Mouse (Mus musculus): Measurements from ENCODE around the gene Cuta. TPM values are rescaled to one million over a fixed set of nuclear protein-coding genes. Genes with fewer than 3 reads are reported as not detected.

Cuta gene
- polyA plus RNA-seq, 1 experiment from 2014 or later: 199 TPM

GRCm38 (mm10) chr17:26939973-26940300 lies 568 bp upstream of the Cuta start:
- peak overlapping the region; percentile 75 for H3K4me3 ChIP-seq (ENCODE audit: low read length)
- peak overlapping the region; percentile 81 for H3K27ac ChIP-seq (ENCODE audit: low read length)
- 7% methylated on average over 3 of the region's 3 CpGs for WGBS
- no peak for ATAC-seq (ENCODE audit: low read depth)
- H3K36me3 ChIP-seq (ENCODE audit: control insufficient read depth, insufficient read depth, low read length): peaks cover 3% of the 10 kb centered on the region
- peaks cover 21% of the 10 kb centered on the region for H3K4me1 ChIP-seq (replicated peaks; ENCODE audit: control insufficient read depth, insufficient read depth, low read length)
- no peaks in the 10 kb centered on the region for H3K27me3 ChIP-seq (ENCODE audit: control insufficient read depth, insufficient read depth, low read depth, low read length)
- no peaks in the 10 kb centered on the region for H3K9me3 ChIP-seq (ENCODE audit: control insufficient read depth, low read length)
- H3K4me2 ChIP-seq (ENCODE audit: low read depth, low read length): peak overlapping the region; percentile 62
- H3K9ac ChIP-seq (ENCODE audit: low read length): peak overlapping the region; percentile 65

GRCm38 (mm10) chr17:26938731-26939130 lies 638 bp downstream of the Cuta start:
- Histone ChIP-seq H3K27ac (ENCODE audit: low read length) (peak overlapping the region; percentile 92), H3K4me3 (ENCODE audit: low read length) (peak overlapping the region; percentile 75), H3K9ac (ENCODE audit: low read length) (peak overlapping the region; percentile 79), H3K27me3 (ENCODE audit: control insufficient read depth, insufficient read depth, low read depth, low read length) (no peaks in the 10 kb centered on the region), H3K36me3 (ENCODE audit: control insufficient read depth, insufficient read depth, low read length) (peaks cover 3% of the 10 kb centered on the region), H3K4me1 (replicated peaks; ENCODE audit: control insufficient read depth, insufficient read depth, low read length) (peaks cover 25% of the 10 kb centered on the region), H3K4me2 (ENCODE audit: low read depth, low read length) (peak overlapping the region; percentile 74), H3K9me3 (ENCODE audit: control insufficient read depth, low read length) (no peaks in the 10 kb centered on the region)
- WGBS: 0% methylated on average over 22 of the region's 22 CpGs
- no peak for ATAC-seq (ENCODE audit: low read depth)

DNA sequence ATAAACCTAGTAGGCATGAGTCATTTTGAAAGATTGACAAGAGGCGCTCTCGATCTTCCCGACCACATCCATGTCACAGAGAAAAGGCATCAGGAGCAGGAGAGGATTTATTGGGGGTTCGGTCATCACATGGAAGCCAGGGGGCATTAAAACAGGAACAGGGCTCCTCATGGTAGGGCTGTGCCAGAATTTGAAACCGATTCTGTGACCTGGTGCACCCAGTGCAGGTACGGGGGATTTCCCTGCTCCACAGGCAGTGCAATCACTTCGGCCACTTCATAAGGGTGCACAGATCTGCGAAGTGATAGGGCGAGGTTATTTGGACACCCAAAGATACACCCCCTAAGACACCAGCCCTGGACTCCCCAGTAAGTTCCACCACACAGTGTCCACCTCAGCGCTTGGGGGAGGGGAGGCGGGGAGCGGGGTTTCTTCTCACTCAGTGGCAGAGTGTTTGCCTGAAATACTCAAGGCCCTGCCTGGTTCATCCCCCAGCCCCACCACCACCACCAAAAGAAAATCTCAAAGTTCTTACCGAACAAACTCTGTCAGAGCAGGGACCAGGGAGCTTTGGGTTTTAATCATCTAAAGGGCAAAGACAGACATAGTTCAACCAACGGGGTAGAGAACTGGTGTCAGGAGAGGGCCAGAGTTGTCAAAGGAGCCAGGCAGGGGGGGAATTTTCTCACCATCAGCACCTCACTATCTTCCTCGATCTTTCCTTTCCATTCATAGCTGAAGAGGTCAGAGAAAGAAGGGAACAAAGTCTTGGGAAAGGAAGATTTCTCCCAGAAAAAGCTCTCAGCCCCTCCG lies 1.3 kb downstream of the Cuta start:
- Histone ChIP-seq H3K4me2 (ENCODE audit: low read depth, low read length) (peak overlapping the region; percentile 74), H3K9ac (ENCODE audit: low read length) (peak overlapping the region; percentile 79), H3K27ac (ENCODE audit: low read length) (no peak overlapping the region), H3K4me1 (replicated peaks; ENCODE audit: control insufficient read depth, insufficient read depth, low read length) (peaks cover 29% of the 10 kb centered on the region), H3K9me3 (ENCODE audit: control insufficient read depth, low read length) (no peaks in the 10 kb centered on the region), H3K27me3 (ENCODE audit: control insufficient read depth, insufficient read depth, low read depth, low read length) (no peaks in the 10 kb centered on the region), H3K4me3 (ENCODE audit: low read length) (peak overlapping the region; percentile 75), H3K36me3 (ENCODE audit: control insufficient read depth, insufficient read depth, low read length) (peaks cover 3% of the 10 kb centered on the region)
- 33% methylated on average over 16 of the region's 16 CpGs for WGBS
- no peak for ATAC-seq (ENCODE audit: low read depth)

DNA sequence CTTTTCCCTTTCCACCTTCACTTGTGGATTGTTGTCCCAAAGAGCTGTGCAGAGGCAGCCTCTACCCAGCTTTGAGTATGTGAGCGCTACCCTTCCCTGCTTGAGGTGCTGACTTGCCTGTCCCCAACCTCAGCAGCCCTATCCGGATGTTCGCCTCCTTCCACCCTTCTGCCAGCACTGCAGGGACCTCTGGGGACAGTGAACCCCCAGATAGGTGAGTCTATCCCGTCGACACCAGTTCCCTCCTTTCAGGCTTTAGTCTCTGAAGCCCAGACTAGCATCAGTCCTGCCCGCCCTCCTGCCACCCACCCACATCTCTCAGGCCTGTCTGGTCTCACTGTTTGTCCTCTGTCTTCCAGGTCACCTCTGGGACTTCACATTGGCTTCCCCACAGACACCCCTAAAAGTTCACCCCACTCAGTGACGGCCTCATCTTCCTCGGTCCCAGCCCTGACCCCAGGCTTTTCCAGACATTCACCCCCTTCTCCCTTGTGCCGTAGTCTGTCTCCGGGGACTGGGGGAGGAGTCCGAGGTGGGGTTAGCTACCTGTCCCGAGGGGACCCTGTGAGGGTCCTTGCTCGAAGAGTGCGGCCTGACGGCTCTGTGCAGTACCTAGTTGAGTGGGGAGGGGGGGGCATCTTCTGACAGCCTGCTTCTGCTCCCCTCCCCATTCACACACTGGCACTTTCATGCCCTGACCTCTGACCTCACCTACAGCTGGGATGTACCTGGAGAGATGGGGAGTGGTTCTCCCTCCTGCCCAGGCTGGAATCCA lies 2.3 kb downstream of the Cuta start:
- no peak overlapping the region for H3K4me2 ChIP-seq (ENCODE audit: low read depth, low read length)
- no peak overlapping the region for H3K9ac ChIP-seq (ENCODE audit: low read length)
- no peak for ATAC-seq (ENCODE audit: low read depth)
- H3K9me3 ChIP-seq (ENCODE audit: control insufficient read depth, low read length): no peaks in the 10 kb centered on the region
- H3K4me1 ChIP-seq (replicated peaks; ENCODE audit: control insufficient read depth, insufficient read depth, low read length): peaks cover 27% of the 10 kb centered on the region
- H3K36me3 ChIP-seq (ENCODE audit: control insufficient read depth, insufficient read depth, low read length): peaks cover 3% of the 10 kb centered on the region
- no peaks in the 10 kb centered on the region for H3K27me3 ChIP-seq (ENCODE audit: control insufficient read depth, insufficient read depth, low read depth, low read length)
- 79% methylated on average over 15 of the region's 15 CpGs for WGBS
- no peak overlapping the region for H3K4me3 ChIP-seq (ENCODE audit: low read length)
- H3K27ac ChIP-seq (ENCODE audit: low read length): no peak overlapping the region

DNA sequence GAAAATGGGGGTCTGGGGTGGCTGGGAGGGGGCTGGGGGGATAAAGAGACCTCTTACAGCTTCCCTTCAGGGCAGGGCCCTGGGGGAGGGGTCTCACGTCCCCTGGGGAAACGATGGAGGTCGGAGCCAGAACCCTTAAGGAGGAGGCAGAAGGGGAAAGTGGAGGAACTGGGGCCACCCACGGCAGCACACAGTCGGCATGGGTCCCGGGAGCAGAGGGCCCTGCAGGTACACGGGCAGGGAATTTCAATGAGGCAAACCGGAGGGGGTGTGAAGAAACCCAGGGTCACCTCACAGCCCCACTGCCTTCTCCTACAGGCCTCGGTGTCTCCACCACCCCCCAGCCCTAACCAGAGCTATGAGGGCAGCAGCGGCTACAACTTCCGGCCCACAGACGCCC lies 2.9 kb downstream of the Cuta start:
- Histone ChIP-seq H3K27ac (ENCODE audit: low read length) (no peak overlapping the region), H3K9ac (ENCODE audit: low read length) (no peak overlapping the region), H3K4me3 (ENCODE audit: low read length) (no peak overlapping the region), H3K27me3 (ENCODE audit: control insufficient read depth, insufficient read depth, low read depth, low read length) (no peaks in the 10 kb centered on the region), H3K36me3 (ENCODE audit: control insufficient read depth, insufficient read depth, low read length) (peaks cover 3% of the 10 kb centered on the region), H3K4me2 (ENCODE audit: low read depth, low read length) (no peak overlapping the region), H3K9me3 (ENCODE audit: control insufficient read depth, low read length) (no peaks in the 10 kb centered on the region), H3K4me1 (replicated peaks; ENCODE audit: control insufficient read depth, insufficient read depth, low read length) (peaks cover 27% of the 10 kb centered on the region)
- WGBS: 74% methylated on average over 12 of the region's 12 CpGs
- no peak for ATAC-seq (ENCODE audit: low read depth)

DNA sequence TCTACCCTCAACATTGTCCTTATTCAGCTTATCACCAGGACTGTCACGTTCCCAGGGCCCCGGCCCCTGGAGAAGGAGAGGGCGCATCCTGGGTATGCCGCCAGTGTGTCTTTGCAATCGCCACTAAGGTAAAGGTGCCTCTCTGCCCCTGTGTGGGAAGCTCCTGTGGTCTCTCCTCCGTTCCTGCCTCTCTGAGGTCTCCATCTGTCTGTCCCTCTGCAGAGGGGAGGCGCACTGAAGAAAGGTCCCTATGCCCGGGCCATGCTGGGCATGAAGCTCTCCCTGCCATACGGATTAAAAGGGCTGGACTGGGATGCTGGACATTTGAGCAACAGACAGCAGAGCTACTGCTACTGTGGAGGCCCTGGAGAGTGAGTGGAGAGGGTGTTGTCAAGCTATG lies 4.3 kb downstream of the Cuta start:
- no peak overlapping the region for H3K9ac ChIP-seq (ENCODE audit: low read length)
- no peak overlapping the region for H3K4me2 ChIP-seq (ENCODE audit: low read depth, low read length)
- WGBS: 89% methylated on average over 9 of the region's 9 CpGs
- H3K27ac ChIP-seq (ENCODE audit: low read length): no peak overlapping the region
- no peaks in the 10 kb centered on the region for H3K27me3 ChIP-seq (ENCODE audit: control insufficient read depth, insufficient read depth, low read depth, low read length)
- peaks cover 23% of the 10 kb centered on the region for H3K4me1 ChIP-seq (replicated peaks; ENCODE audit: control insufficient read depth, insufficient read depth, low read length)
- no peak overlapping the region for H3K4me3 ChIP-seq (ENCODE audit: low read length)
- ATAC-seq (ENCODE audit: low read depth): no peak
- H3K9me3 ChIP-seq (ENCODE audit: control insufficient read depth, low read length): no peaks in the 10 kb centered on the region
- H3K36me3 ChIP-seq (ENCODE audit: control insufficient read depth, insufficient read depth, low read length): peaks cover 3% of the 10 kb centered on the region

DNA sequence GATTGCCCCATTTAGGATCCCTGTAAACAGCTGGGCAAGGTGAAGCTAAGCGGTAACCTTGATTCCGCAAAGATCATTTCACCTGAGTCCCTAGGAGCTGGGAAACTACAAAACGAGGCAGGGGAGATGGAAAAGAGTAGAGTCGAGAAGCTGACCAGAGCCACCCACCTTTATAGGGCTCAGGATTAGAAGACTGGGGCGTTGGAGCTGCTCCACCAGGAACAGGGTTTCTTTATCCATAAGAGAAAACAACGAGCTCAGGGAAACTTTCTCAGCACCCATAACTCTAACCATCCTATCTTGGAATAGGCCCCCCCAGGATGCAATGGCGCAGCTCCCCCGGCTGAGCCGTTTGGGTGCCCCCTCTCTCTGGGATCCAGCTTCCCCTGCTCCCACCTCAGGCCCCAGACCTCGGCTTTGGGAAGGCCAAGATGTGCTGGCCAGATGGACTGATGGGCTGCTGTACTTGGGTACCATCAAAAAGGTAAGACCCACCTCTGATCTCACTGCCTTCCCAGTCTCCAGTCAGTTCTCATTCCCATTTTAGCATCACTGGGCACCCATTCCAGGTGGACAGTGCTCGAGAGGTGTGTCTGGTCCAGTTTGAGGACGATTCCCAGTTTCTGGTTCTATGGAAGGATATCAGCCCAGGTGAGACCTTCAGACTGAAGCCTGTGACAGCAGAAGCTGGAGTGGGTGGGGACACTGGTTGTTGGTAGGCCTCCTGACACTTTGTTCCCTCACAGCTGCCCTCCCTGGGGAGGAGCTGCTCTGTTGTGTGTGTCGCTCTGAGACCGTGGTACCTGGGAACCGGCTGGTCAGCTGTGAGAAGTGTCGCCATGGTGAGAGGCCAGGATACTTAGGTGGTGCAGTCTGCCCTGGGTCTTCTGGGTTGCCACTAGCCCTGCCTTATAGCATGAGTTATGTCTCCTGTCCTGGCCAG lies 5.2 kb downstream of the Cuta start:
- H3K9ac ChIP-seq (ENCODE audit: low read length): peak overlapping the region; percentile 78
- H3K9me3 ChIP-seq (ENCODE audit: control insufficient read depth, low read length): no peaks in the 10 kb centered on the region
- ATAC-seq (ENCODE audit: low read depth): no peak
- peaks cover 22% of the 10 kb centered on the region for H3K4me1 ChIP-seq (replicated peaks; ENCODE audit: control insufficient read depth, insufficient read depth, low read length)
- peak overlapping the region; percentile 89 for H3K4me2 ChIP-seq (ENCODE audit: low read depth, low read length)
- peaks cover 10% of the 10 kb centered on the region for H3K36me3 ChIP-seq (ENCODE audit: control insufficient read depth, insufficient read depth, low read length)
- no peak overlapping the region for H3K27ac ChIP-seq (ENCODE audit: low read length)
- 75% methylated on average over 16 of the region's 16 CpGs for WGBS
- peak overlapping the region; percentile 71 for H3K4me3 ChIP-seq (ENCODE audit: low read length)
- H3K27me3 ChIP-seq (ENCODE audit: control insufficient read depth, insufficient read depth, low read depth, low read length): no peaks in the 10 kb centered on the region

GRCm38 (mm10) chr17:26933419-26933818 lies 6.0 kb downstream of the Cuta start:
- Histone ChIP-seq H3K27me3 (ENCODE audit: control insufficient read depth, insufficient read depth, low read depth, low read length) (no peaks in the 10 kb centered on the region), H3K9me3 (ENCODE audit: control insufficient read depth, low read length) (no peaks in the 10 kb centered on the region), H3K4me3 (ENCODE audit: low read length) (peak overlapping the region; percentile 71), H3K9ac (ENCODE audit: low read length) (peak overlapping the region; percentile 78), H3K27ac (ENCODE audit: low read length) (peak overlapping the region; percentile 94), H3K4me2 (ENCODE audit: low read depth, low read length) (peak overlapping the region; percentile 89), H3K4me1 (replicated peaks; ENCODE audit: control insufficient read depth, insufficient read depth, low read length) (peaks cover 22% of the 10 kb centered on the region), H3K36me3 (ENCODE audit: control insufficient read depth, insufficient read depth, low read length) (peaks cover 15% of the 10 kb centered on the region)
- WGBS: 4% methylated on average over 13 of the region's 13 CpGs
- peak; percentile 28 for ATAC-seq (ENCODE audit: low read depth)
